Mouse (Mus musculus) E14TG2a.4 (cell line): ENCODE data around the gene Ubald1.

ENCODE experiments used
- H3K27me3 ChIP-seq: 2 replicates; pipeline ENCODE4 v1.6.1; 2014; ENCODE audit warnings: low read length, control low read depth; ENCODE audit not compliant: insufficient read depth
- H3K36me3 ChIP-seq: 2 replicates; pipeline ENCODE4 v1.6.1; 2014; ENCODE audit warnings: low read length, control low read depth; ENCODE audit not compliant: insufficient read depth
- H3K4me1 ChIP-seq: replicated peaks from 2 replicates; pipeline ENCODE4 v1.6.1; 2014; ENCODE audit warnings: low read depth, low read length, control low read depth
- H3K4me3 ChIP-seq: replicated peaks from 2 replicates; pipeline ENCODE4 v1.5.1; 2014; ENCODE audit warnings: mild to moderate bottlenecking, low read length
- H3K9me3 ChIP-seq: 2 replicates; pipeline ENCODE4 v1.6.1; 2014; ENCODE audit warnings: low read length, control low read depth
- CTCF ChIP-seq: conservative IDR thresholded peaks from 2 replicates; pipeline ENCODE4 v1.5.1; 2014; ENCODE audit warnings: low read length
- NANOG ChIP-seq: IDR thresholded peaks from 2 replicates; pipeline ENCODE4 v1.6.1; 2014; ENCODE audit warnings: borderline replicate concordance, low read length, mixed read lengths
- POU5F1 ChIP-seq: IDR thresholded peaks from 2 replicates; pipeline ENCODE4 v1.6.1; 2014; ENCODE audit warnings: low read length, borderline replicate concordance

Ubald1 gene

GRCm38 (mm10) chr16:4906559-4906958 is 26.4 kb upstream of the Ubald1 start:
- H3K27me3 ChIP-seq: no peaks in the 10 kb centered on the region
- peaks cover 44% of the 10 kb centered on the region for H3K4me1 ChIP-seq
- peaks cover 29% of the 10 kb centered on the region for H3K36me3 ChIP-seq
- H3K9me3 ChIP-seq: no peaks in the 10 kb centered on the region
- TF ChIP-seq CTCF (no peak), NANOG (no peak)
- H3K4me3 ChIP-seq: no peak overlapping the region

GRCm38 (mm10) chr16:4905591-4905990 is 25.5 kb upstream of the Ubald1 start:
- Histone ChIP-seq H3K36me3 (peaks cover 19% of the 10 kb centered on the region), H3K4me3 (no peak overlapping the region), H3K4me1 (peaks cover 44% of the 10 kb centered on the region), H3K27me3 (no peaks in the 10 kb centered on the region), H3K9me3 (no peaks in the 10 kb centered on the region)
- TF ChIP-seq CTCF (no peak), NANOG (no peak), POU5F1 (no peak)

GRCm38 (mm10) chr16:4904878-4905277 is 24.8 kb upstream of the Ubald1 start:
- Histone ChIP-seq H3K36me3 (peaks cover 16% of the 10 kb centered on the region), H3K27me3 (no peaks in the 10 kb centered on the region), H3K9me3 (no peaks in the 10 kb centered on the region), H3K4me1 (peaks cover 46% of the 10 kb centered on the region), H3K4me3 (no peak overlapping the region)
- TF ChIP-seq NANOG (no peak), POU5F1 (no peak), CTCF (no peak)

- no peaks in the 10 kb centered on the region for H3K9me3 ChIP-seq
- peaks cover 49% of the 10 kb centered on the region for H3K4me1 ChIP-seq
- TF ChIP-seq CTCF (no peak), POU5F1 (no peak), NANOG (no peak)
- H3K36me3 ChIP-seq: peaks cover 9% of the 10 kb centered on the region
- H3K27me3 ChIP-seq: no peaks in the 10 kb centered on the region
- H3K4me3 ChIP-seq: no peak overlapping the region
Observed at GRCm38 (mm10) chr16:4903491-4904102, 23.5 kb upstream of the Ubald1 start.

GRCm38 (mm10) chr16:4902390-4902789 is 22.3 kb upstream of the Ubald1 start:
- Histone ChIP-seq H3K9me3 (no peaks in the 10 kb centered on the region), H3K4me3 (no peak overlapping the region), H3K36me3 (peaks cover 6% of the 10 kb centered on the region), H3K4me1 (peaks cover 48% of the 10 kb centered on the region), H3K27me3 (no peaks in the 10 kb centered on the region)
- no peak for TF ChIP-seq NANOG
- no peak for TF ChIP-seq CTCF
- no peak for TF ChIP-seq POU5F1

GRCm38 (mm10) chr16:4901167-4901566 is 21.1 kb upstream of the Ubald1 start:
- H3K9me3 ChIP-seq: no peaks in the 10 kb centered on the region
- H3K36me3 ChIP-seq: peaks cover 5% of the 10 kb centered on the region
- H3K4me3 ChIP-seq: no peak overlapping the region
- peaks cover 54% of the 10 kb centered on the region for H3K4me1 ChIP-seq
- TF ChIP-seq NANOG (no peak), POU5F1 (no peak), CTCF (no peak)
- H3K27me3 ChIP-seq: no peaks in the 10 kb centered on the region

- TF ChIP-seq NANOG (no peak), POU5F1 (no peak), CTCF (no peak)
- Histone ChIP-seq H3K4me3 (no peak overlapping the region), H3K27me3 (no peaks in the 10 kb centered on the region), H3K4me1 (peaks cover 65% of the 10 kb centered on the region), H3K36me3 (peaks cover 5% of the 10 kb centered on the region), H3K9me3 (no peaks in the 10 kb centered on the region)
Observed at GRCm38 (mm10) chr16:4899711-4900110, 19.6 kb upstream of the Ubald1 start.

- Histone ChIP-seq H3K4me3 (0 out of 2 replicates have a peak overlapping the region, but pooled peaks have one; percentile 23), H3K4me1 (peaks cover 73% of the 10 kb centered on the region), H3K9me3 (no peaks in the 10 kb centered on the region), H3K36me3 (peaks cover 5% of the 10 kb centered on the region), H3K27me3 (no peaks in the 10 kb centered on the region)
- TF ChIP-seq CTCF (no peak), POU5F1 (no peak), NANOG (no peak)
Observed at GRCm38 (mm10) chr16:4898881-4899280, 18.8 kb upstream of the Ubald1 start.

GRCm38 (mm10) chr16:4897146-4897730 is 17.1 kb upstream of the Ubald1 start:
- Histone ChIP-seq H3K4me1 (peaks cover 86% of the 10 kb centered on the region), H3K27me3 (no peaks in the 10 kb centered on the region), H3K36me3 (no peaks in the 10 kb centered on the region), H3K4me3 (no peak overlapping the region), H3K9me3 (no peaks in the 10 kb centered on the region)
- peak; percentile 43 for TF ChIP-seq CTCF
- TF ChIP-seq NANOG: no peak
